Mouse (Mus musculus) hindbrain, embryonic 13.5 days (tissue): ENCODE data around the gene Ddrgk1. TPM values are rescaled to one million over a fixed set of nuclear protein-coding genes. Genes with fewer than 3 reads are reported as not detected.
"Not testable (repeated sequence)": the region's sequence is repeated elsewhere in the genome, so short reads cannot be mapped to it uniquely, and the experiment has no call there.

Experiments used
- ATAC-seq: fragments of 200-750 bp; cut with Nextera tagmentation; 2 replicates; pipeline ENCODE4 v1.8.0; 2017; ENCODE audit warnings: moderate TSS enrichment; ENCODE audit not compliant: low FRiP score
- H3K27ac ChIP-seq: fragments of 300-500 bp; sonication (generic); 2 replicates; pipeline ENCODE4 v1.5.1; 2015; ENCODE audit warnings: inconsistent platforms, mild to moderate bottlenecking, moderate library complexity
- H3K27me3 ChIP-seq: fragments of 300-500 bp; sonication (generic); 2 replicates; pipeline ENCODE4 v1.6.1; 2015; ENCODE audit warnings: mild to moderate bottlenecking, inconsistent platforms
- H3K36me3 ChIP-seq: fragments of 300-500 bp; sonication (generic); 2 replicates; pipeline ENCODE4 v1.6.1; 2015; ENCODE audit warnings: mild to moderate bottlenecking, inconsistent platforms
- H3K4me1 ChIP-seq: fragments of 300-500 bp; sonication (generic); replicated peaks from 2 replicates; pipeline ENCODE4 v1.6.1; 2015; ENCODE audit warnings: inconsistent platforms
- H3K4me2 ChIP-seq: fragments of 300-500 bp; sonication (generic); 2 replicates; pipeline ENCODE4 v1.6.1; 2015; ENCODE audit warnings: inconsistent platforms, mild to moderate bottlenecking, moderate library complexity
- H3K4me3 ChIP-seq: fragments of 300-500 bp; sonication (generic); 2 replicates; pipeline ENCODE4 v1.5.1; 2015; ENCODE audit warnings: mild to moderate bottlenecking, inconsistent platforms
- H3K9ac ChIP-seq: fragments of 300-500 bp; sonication (generic); 2 replicates; pipeline ENCODE4 v1.6.1; 2015; ENCODE audit warnings: mild to moderate bottlenecking, inconsistent platforms
- H3K9me3 ChIP-seq: fragments of 300-500 bp; sonication (generic); 2 replicates; pipeline ENCODE4 v1.6.1; 2016; ENCODE audit warnings: inconsistent platforms
- WGBS: fragments of 180-500 bp; shearing (Covaris S2); methylation state at CpG from one replicate; pipeline ENCODE4 v1.1.7; 2015; 5-methylcytosine and 5-hydroxymethylcytosine counted together
- polyA plus RNA-seq: library from polyadenylated mRNA; unstranded; fragments of >200 nt; fragmentation: Nextera tagmentation; extraction: Ambion mirVana; gene quantifications from 2 replicates; pipeline ENCODE4 v1.2.1, GENCODE M21; 2015

The Ddrgk1 gene
- polyA plus RNA-seq, 1 experiment from 2014 or later, result 72.0 TPM

GRCm38 (mm10) chr2:130681531-130681930 is 17.1 kb upstream of the Ddrgk1 start:
- no peak overlapping the region for H3K4me2 ChIP-seq
- no peaks in the 10 kb centered on the region for H3K27me3 ChIP-seq
- H3K9ac ChIP-seq, result no peak overlapping the region
- no peak overlapping the region for H3K4me3 ChIP-seq
- H3K4me1 ChIP-seq, result no peaks in the 10 kb centered on the region
- no peaks in the 10 kb centered on the region for H3K9me3 ChIP-seq
- WGBS, result 82% methylated on average over 3 of the region's 3 CpGs
- H3K27ac ChIP-seq, result no peak overlapping the region
- no peak for ATAC-seq
- peaks cover 100% of the 10 kb centered on the region for H3K36me3 ChIP-seq

- no peak overlapping the region for H3K4me3 ChIP-seq
- H3K4me2 ChIP-seq, result no peak overlapping the region
- peaks cover 100% of the 10 kb centered on the region for H3K36me3 ChIP-seq
- no peaks in the 10 kb centered on the region for H3K9me3 ChIP-seq
- H3K27ac ChIP-seq, result no peak overlapping the region
- WGBS, result 93% methylated on average over 6 of the region's 6 CpGs
- ATAC-seq, result no peak
- no peaks in the 10 kb centered on the region for H3K4me1 ChIP-seq
- no peak overlapping the region for H3K9ac ChIP-seq
- H3K27me3 ChIP-seq, result no peaks in the 10 kb centered on the region
These were observed 15.4 kb upstream of the Ddrgk1 start for GRCm38 (mm10) chr2:130679899-130680298.

GRCm38 (mm10) chr2:130679154-130679553 is 14.7 kb upstream of the Ddrgk1 start:
- H3K9me3 ChIP-seq, result no peaks in the 10 kb centered on the region
- no peak overlapping the region for H3K27ac ChIP-seq
- no peak for ATAC-seq
- H3K4me2 ChIP-seq, result no peak overlapping the region
- 96% methylated on average over 12 of the region's 12 CpGs for WGBS
- peaks cover 100% of the 10 kb centered on the region for H3K36me3 ChIP-seq
- H3K4me3 ChIP-seq, result no peak overlapping the region
- H3K27me3 ChIP-seq, result no peaks in the 10 kb centered on the region
- H3K4me1 ChIP-seq, result no peaks in the 10 kb centered on the region
- no peak overlapping the region for H3K9ac ChIP-seq

- H3K4me2 ChIP-seq, result no peak overlapping the region
- no peak for ATAC-seq
- peaks cover 98% of the 10 kb centered on the region for H3K36me3 ChIP-seq
- WGBS, result 95% methylated on average over 10 of the region's 10 CpGs
- no peaks in the 10 kb centered on the region for H3K4me1 ChIP-seq
- H3K4me3 ChIP-seq, result no peak overlapping the region
- no peaks in the 10 kb centered on the region for H3K27me3 ChIP-seq
- H3K9me3 ChIP-seq, result no peaks in the 10 kb centered on the region
- H3K27ac ChIP-seq, result no peak overlapping the region
- H3K9ac ChIP-seq, result no peak overlapping the region
These were observed 12.8 kb upstream of the Ddrgk1 start for GRCm38 (mm10) chr2:130677211-130677610.

GRCm38 (mm10) chr2:130667559-130667958 is 3.1 kb upstream of the Ddrgk1 start, which contains the start of gene Itpa:
Itpa (plus strand) TSS chr2:130667610.
- under 1% methylated on average over 31 of the region's 31 CpGs for WGBS
- Histone ChIP-seq H3K36me3 (peaks cover 17% of the 10 kb centered on the region), H3K9me3 (no peaks in the 10 kb centered on the region), H3K4me3 (peak within 1 kb of the TSS; percentile 70), H3K27ac (peak within 1 kb of the TSS; percentile 94), H3K4me1 (peaks cover 38% of the 10 kb centered on the region), H3K4me2 (peak within 1 kb of the TSS; percentile 73), H3K9ac (peak within 1 kb of the TSS; percentile 82), H3K27me3 (no peaks in the 10 kb centered on the region)
- peak; percentile 58 for ATAC-seq

- Histone ChIP-seq H3K9me3 (no peaks in the 10 kb centered on the region), H3K4me2 (peak overlapping the region; percentile 76), H3K27me3 (no peaks in the 10 kb centered on the region), H3K4me3 (peak overlapping the region; percentile 55), H3K9ac (peak overlapping the region; percentile 85), H3K27ac (peak overlapping the region; percentile 99), H3K36me3 (peaks cover 40% of the 10 kb centered on the region), H3K4me1 (peaks cover 35% of the 10 kb centered on the region)
- ATAC-seq, result no peak
- WGBS, result 92% methylated on average over 11 of the region's 11 CpGs
These were observed 1.1 kb downstream of the Ddrgk1 start for GRCm38 (mm10) chr2:130663342-130663741.

GRCm38 (mm10) chr2:130658530-130658929 is 5.9 kb downstream of the Ddrgk1 start:
- peaks cover 87% of the 10 kb centered on the region for H3K36me3 ChIP-seq
- no peak overlapping the region for H3K9ac ChIP-seq
- H3K4me2 ChIP-seq, result no peak overlapping the region
- H3K27ac ChIP-seq, result no peak overlapping the region
- WGBS, result 96% methylated on average over 10 of the region's 10 CpGs
- H3K4me3 ChIP-seq, result no peak overlapping the region
- no peak for ATAC-seq
- peaks cover 21% of the 10 kb centered on the region for H3K4me1 ChIP-seq
- no peaks in the 10 kb centered on the region for H3K27me3 ChIP-seq
- H3K9me3 ChIP-seq, result no peaks in the 10 kb centered on the region

GRCm38 (mm10) chr2:130657541-130657940 is 6.9 kb downstream of the Ddrgk1 start:
- ATAC-seq, result no peak
- Histone ChIP-seq H3K36me3 (peaks cover 95% of the 10 kb centered on the region), H3K4me1 (peaks cover 11% of the 10 kb centered on the region), H3K4me3 (no peak overlapping the region), H3K9me3 (no peaks in the 10 kb centered on the region), H3K4me2 (no peak overlapping the region), H3K27ac (no peak overlapping the region), H3K9ac (no peak overlapping the region), H3K27me3 (no peaks in the 10 kb centered on the region)
- 91% methylated on average over 6 of the region's 6 CpGs for WGBS

- Histone ChIP-seq H3K9me3 (no peaks in the 10 kb centered on the region), H3K9ac (no peak overlapping the region), H3K4me3 (no peak overlapping the region), H3K4me1 (peaks cover under 1% of the 10 kb centered on the region; the same call in 1 of the 2 replicates), H3K27ac (no peak overlapping the region), H3K4me2 (no peak overlapping the region), H3K36me3 (peaks cover 92% of the 10 kb centered on the region), H3K27me3 (no peaks in the 10 kb centered on the region)
- ATAC-seq, result no peak
- WGBS, result 96% methylated on average over 9 of the region's 9 CpGs
These were observed 7.9 kb downstream of the Ddrgk1 start for GRCm38 (mm10) chr2:130656536-130656935.

GRCm38 (mm10) chr2:130655660-130656339 is 8.7 kb downstream of the Ddrgk1 start:
- no peaks in the 10 kb centered on the region for H3K27me3 ChIP-seq
- WGBS, result 92% methylated on average over 6 of the region's 6 CpGs
- no peaks in the 10 kb centered on the region for H3K9me3 ChIP-seq
- peaks cover 92% of the 10 kb centered on the region for H3K36me3 ChIP-seq
- no peaks in the 10 kb centered on the region for H3K4me1 ChIP-seq
- no peak for ATAC-seq
- no peak overlapping the region for H3K9ac ChIP-seq
- H3K4me2 ChIP-seq, result no peak overlapping the region
- no peak overlapping the region for H3K27ac ChIP-seq
- no peak overlapping the region for H3K4me3 ChIP-seq

GRCm38 (mm10) chr2:130653760-130654159 is 10.7 kb downstream of the Ddrgk1 start:
- no peak overlapping the region for H3K4me3 ChIP-seq
- H3K27ac ChIP-seq, result no peak overlapping the region
- no peak overlapping the region for H3K4me2 ChIP-seq
- no peak for ATAC-seq
- H3K9me3 ChIP-seq, result no peaks in the 10 kb centered on the region
- 89% methylated on average over 1 of the region's 1 CpGs for WGBS
- no peaks in the 10 kb centered on the region for H3K4me1 ChIP-seq
- no peak overlapping the region for H3K9ac ChIP-seq
- H3K36me3 ChIP-seq, result peaks cover 87% of the 10 kb centered on the region
- H3K27me3 ChIP-seq, result no peaks in the 10 kb centered on the region

- WGBS, result 92% methylated on average over 2 of the region's 2 CpGs
- H3K36me3 ChIP-seq, result peaks cover 83% of the 10 kb centered on the region
- no peak overlapping the region for H3K4me3 ChIP-seq
- no peak overlapping the region for H3K9ac ChIP-seq
- H3K4me2 ChIP-seq, result no peak overlapping the region
- H3K27ac ChIP-seq, result no peak overlapping the region
- no peaks in the 10 kb centered on the region for H3K4me1 ChIP-seq
- H3K27me3 ChIP-seq, result no peaks in the 10 kb centered on the region
- ATAC-seq, result no peak
- no peaks in the 10 kb centered on the region for H3K9me3 ChIP-seq
These were observed 11.2 kb downstream of the Ddrgk1 start for GRCm38 (mm10) chr2:130653303-130653702.

GRCm38 (mm10) chr2:130649028-130649427 is 15.4 kb downstream of the Ddrgk1 start:
- not testable (repeated sequence) for H3K4me2 ChIP-seq, H3K27me3 ChIP-seq, H3K4me3 ChIP-seq, ATAC-seq, H3K27ac ChIP-seq, H3K9me3 ChIP-seq, H3K9ac ChIP-seq, H3K4me1 ChIP-seq
- WGBS, result 81% methylated on average over 6 of the region's 6 CpGs
- peaks cover 48% of the 10 kb centered on the region for H3K36me3 ChIP-seq
